Mouse (Mus musculus) embryo, embryonic 10 days (tissue): ENCODE measurements at regions not wholly inside any gene's neighbourhood (a gene's known extent, or its start where the extent isn't known, plus 50 kb on each side); places are given as distances from the start of the nearest gene placed in this dataset.

Source experiments
- DNase-seq: peaks from one replicate; pipeline ENCODE4 v3.0.0-alpha.2; 2015; ENCODE audit warnings: low spot score

DNA sequence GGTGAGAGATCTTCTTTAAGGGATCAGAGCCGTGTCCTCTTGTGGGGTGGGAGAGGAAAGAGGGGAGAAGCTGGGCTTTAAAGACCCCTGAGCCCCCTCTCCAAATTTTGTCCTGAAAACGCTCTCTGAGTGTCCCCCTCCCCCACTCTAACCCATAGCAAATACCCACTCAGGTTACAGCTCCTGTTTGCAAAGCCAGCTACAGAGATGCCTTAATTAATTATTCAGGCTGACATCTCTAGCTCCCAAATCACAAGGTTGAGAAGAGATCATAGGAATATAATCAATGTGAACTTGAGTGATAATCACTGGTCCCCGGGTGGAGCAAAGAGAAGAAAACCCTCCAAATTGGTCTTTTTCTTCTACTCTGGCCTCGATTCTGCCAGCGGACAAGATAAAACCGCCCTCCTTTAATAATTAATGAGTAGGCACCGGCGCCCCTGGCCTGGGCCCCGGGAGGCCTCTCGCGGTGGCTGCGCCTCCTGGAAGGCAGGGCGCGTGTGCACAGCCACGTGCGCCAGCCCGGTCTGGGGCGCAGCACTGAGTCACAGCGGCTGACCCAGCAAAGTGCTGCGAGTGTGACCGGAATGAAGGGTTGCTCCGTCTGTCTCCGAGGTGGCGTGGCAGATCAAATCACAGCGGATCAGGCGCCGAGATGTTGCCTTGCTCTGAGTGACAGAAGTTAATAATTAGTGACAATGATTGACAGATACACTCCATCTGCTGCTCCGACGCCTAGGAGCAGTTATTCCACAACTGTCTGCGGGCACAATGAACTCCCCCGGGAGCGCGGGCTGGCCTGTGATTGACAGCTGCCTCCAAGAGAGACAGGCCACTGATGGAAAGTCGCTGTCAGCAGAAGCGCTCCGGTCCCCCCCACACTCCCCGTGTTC lies 72.7 kb upstream of the 4930535I16Rik start:
- DNase-seq: peak; percentile 72
